Mouse (Mus musculus) hindbrain, embryonic 10.5 days (tissue): ENCODE results near the gene Ccz1. TPM values are rescaled to one million over a fixed set of nuclear protein-coding genes. Genes with fewer than 3 reads are reported as not detected.

Source experiments
- DNase-seq: peaks from one replicate; pipeline ENCODE4 v3.0.0-alpha.2; 2017; ENCODE audit warnings: low spot score
- H3K27ac ChIP-seq: fragments of 300-500 bp; sonication (generic); 2 replicates; pipeline ENCODE4 v1.5.1; 2016; ENCODE audit warnings: mild to moderate bottlenecking, moderate library complexity
- H3K27me3 ChIP-seq: fragments of 300-500 bp; sonication (generic); 2 replicates; pipeline ENCODE4 v1.6.1; 2016; ENCODE audit warnings: mild to moderate bottlenecking; ENCODE audit not compliant: poor library complexity, insufficient read depth, severe bottlenecking
- H3K36me3 ChIP-seq: fragments of 300-500 bp; sonication (generic); 2 replicates; pipeline ENCODE4 v1.6.1; 2016; ENCODE audit warnings: mild to moderate bottlenecking, moderate library complexity
- H3K4me1 ChIP-seq: fragments of 300-500 bp; sonication (generic); replicated peaks from 2 replicates; pipeline ENCODE4 v1.6.1; 2016; ENCODE audit warnings: mild to moderate bottlenecking
- H3K4me3 ChIP-seq: fragments of 300-500 bp; sonication (generic); 2 replicates; pipeline ENCODE4 v1.5.1; 2016; ENCODE audit warnings: mild to moderate bottlenecking, moderate library complexity
- H3K9me3 ChIP-seq: fragments of 300-500 bp; sonication (generic); 2 replicates; pipeline ENCODE4 v1.6.1; 2016; ENCODE audit warnings: mild to moderate bottlenecking, moderate library complexity
- WGBS: fragments of 180-500 bp; shearing (Covaris S2); methylation state at CpG from one replicate; pipeline ENCODE4 v1.1.7; 2016; 5-methylcytosine and 5-hydroxymethylcytosine counted together
- polyA plus RNA-seq: library from polyadenylated mRNA; unstranded; fragments of >200 nt; fragmentation: Nextera tagmentation; extraction: Ambion mirVana; gene quantifications from 2 replicates; pipeline ENCODE4 v1.2.1, GENCODE M21; 2016

Gene Ccz1
- polyA plus RNA-seq, 1 experiment from 2014 or later: 95.5 TPM

DNA sequence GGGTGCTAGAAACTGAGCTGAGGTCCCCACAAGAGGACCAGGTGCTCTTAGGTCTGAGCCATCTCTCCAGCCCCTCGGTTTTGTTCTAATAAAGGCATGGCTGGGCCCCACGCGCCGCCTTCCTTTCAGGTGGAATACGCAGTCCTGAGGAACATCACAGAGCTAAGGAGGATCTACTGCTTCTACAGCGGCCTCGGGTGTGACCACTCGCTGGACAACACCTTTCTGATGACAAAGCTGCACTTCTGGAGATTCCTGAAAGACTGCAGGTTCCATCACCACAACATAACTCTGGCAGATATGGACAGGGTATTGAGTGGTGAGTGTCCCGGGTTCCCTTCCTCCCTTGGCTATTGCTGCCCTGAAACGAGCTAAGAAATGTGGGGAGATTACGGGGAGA, 55.1 kb downstream of the Ccz1 start:
- no peak for DNase-seq
- H3K9me3 ChIP-seq: peaks cover 21% of the 10 kb centered on the region; the same call in 1 of the 2 replicates
- no peaks in the 10 kb centered on the region for H3K27me3 ChIP-seq
- H3K27ac ChIP-seq: no peak overlapping the region
- no peaks in the 10 kb centered on the region for H3K36me3 ChIP-seq
- WGBS: 90% methylated on average over 11 of the region's 11 CpGs
- no peaks in the 10 kb centered on the region for H3K4me1 ChIP-seq
- no peak overlapping the region for H3K4me3 ChIP-seq

DNA sequence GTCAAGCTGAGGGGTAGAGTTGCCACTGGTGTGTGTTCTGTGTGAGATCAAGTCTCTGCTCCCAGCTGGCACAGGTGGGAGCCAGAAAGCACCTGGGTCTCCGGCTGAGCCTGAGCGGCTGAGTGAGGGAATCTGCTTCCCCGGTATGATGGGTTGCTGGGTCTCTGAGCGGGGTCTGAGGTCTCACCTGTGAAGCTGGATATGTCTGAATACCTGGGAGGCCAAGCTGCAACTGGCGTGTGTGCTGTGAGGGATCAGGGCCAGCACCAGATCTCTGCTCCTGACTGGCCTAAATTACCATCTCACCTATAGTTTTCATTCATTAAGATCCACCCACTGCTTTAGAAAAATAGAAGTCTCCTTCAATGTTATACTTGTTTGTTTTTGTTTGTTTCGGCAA, 57.6 kb downstream of the Ccz1 start:
- Histone ChIP-seq H3K4me3 (no peak overlapping the region), H3K9me3 (peaks cover 21% of the 10 kb centered on the region; the same call in 1 of the 2 replicates), H3K36me3 (no peaks in the 10 kb centered on the region), H3K27me3 (no peaks in the 10 kb centered on the region), H3K27ac (no peak overlapping the region), H3K4me1 (no peaks in the 10 kb centered on the region)
- WGBS: 89% methylated on average over 6 of the region's 6 CpGs
- DNase-seq: no peak

DNA sequence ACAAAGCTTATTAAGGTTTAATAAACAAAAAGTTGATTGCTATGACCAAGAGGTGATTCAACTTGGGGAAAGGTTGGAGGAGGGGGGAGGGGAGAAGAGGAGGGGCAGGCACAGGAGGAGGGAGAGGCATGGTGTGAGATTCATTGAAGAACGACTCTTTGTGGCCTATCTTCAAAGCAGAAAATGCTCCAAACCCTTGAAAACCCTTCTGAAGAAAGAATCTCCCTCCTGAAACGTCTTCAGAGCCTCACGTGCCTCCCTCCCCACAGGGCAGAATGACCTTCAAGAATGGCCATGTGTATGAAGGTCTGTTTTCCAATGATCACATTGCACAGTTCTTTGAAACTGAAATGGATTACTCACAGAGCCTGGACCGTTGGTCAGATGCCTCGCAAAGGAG, 64.7 kb downstream of the Ccz1 start:
- no peak for DNase-seq
- Histone ChIP-seq H3K4me1 (no peaks in the 10 kb centered on the region), H3K4me3 (no peak overlapping the region), H3K27ac (no peak overlapping the region), H3K27me3 (no peaks in the 10 kb centered on the region), H3K9me3 (no peaks in the 10 kb centered on the region), H3K36me3 (no peaks in the 10 kb centered on the region)
- WGBS: 43% methylated on average over 5 of the region's 5 CpGs

DNA sequence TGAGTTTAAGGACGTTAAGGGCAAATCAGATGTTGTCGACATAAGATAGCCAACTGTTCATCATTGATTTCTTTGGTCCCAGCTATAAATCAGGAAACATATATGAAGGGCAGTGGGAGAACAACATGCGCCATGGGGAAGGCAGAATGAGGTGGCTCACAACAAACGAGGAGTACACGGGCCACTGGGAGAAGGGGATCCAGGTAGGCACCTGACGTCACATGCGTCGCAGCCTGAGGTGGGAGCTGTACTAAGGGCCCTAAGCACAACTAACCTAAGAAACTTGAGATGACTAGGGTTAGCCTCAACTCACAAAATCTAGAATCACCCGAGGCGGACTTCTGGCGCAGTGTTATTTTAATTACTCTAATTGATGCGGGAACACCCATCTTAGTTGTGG, 66.3 kb downstream of the Ccz1 start:
- Histone ChIP-seq H3K27me3 (no peaks in the 10 kb centered on the region), H3K4me1 (no peaks in the 10 kb centered on the region), H3K36me3 (no peaks in the 10 kb centered on the region), H3K9me3 (no peaks in the 10 kb centered on the region), H3K4me3 (no peak overlapping the region), H3K27ac (no peak overlapping the region)
- DNase-seq: no peak
- WGBS: 88% methylated on average over 12 of the region's 12 CpGs

DNA sequence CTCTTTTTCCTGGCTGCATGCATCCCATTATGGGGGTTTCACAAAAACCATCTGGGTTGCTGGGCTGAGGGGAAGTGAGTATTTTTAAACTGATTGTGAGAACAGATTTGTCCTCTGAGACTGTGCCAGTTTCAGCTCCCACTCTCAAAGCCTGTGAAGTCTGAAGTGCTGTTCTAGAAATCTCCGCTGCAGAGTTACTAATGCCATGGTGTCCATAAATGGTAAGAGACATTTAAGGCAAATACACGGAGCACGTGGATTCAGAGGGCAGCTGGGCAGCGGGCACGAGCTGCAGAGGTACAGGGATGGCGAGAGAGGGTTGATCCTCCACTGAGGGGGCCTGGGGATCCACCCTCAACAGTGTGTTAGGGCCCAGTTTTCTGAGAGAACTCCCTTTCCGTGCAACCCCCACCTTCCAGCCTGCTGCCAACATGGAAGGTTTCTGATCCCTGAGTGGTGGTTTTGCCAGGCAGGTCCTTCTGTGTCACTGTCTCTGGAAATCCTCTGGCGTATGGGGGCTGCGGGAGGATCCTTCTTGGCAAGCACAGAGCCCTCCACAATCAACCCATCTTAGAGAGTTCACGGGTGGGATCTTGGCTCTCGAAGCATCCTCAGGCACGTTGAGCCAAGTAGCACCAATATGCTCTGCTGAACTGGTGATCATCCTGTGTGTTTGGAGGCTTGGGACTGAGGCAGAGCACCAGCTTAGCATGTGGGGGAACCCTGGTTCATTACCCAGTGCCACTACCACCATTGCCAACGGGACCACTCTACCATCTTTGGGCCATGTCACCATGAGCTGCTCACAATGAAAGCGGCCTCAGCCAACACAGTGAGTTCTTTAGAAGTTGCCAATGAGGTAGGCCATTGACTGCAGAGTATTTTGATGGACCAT, 71.2 kb downstream of the Ccz1 start:
- Histone ChIP-seq H3K27me3 (no peaks in the 10 kb centered on the region), H3K36me3 (no peaks in the 10 kb centered on the region), H3K4me3 (no peak overlapping the region), H3K9me3 (0 out of 2 replicates have a peak, but pooled peaks cover 5% of the 10 kb centered on the region), H3K27ac (no peak overlapping the region), H3K4me1 (peaks cover 3% of the 10 kb centered on the region; the same call in 1 of the 2 replicates)
- 89% methylated on average over 14 of the region's 14 CpGs for WGBS
- no peak for DNase-seq

GRCm38 (mm10) chr5:143941588-143941987, 73.1 kb downstream of the Ccz1 start:
- H3K4me1 ChIP-seq: peaks cover 3% of the 10 kb centered on the region; the same call in 1 of the 2 replicates
- no peak for DNase-seq
- H3K36me3 ChIP-seq: no peaks in the 10 kb centered on the region
- H3K9me3 ChIP-seq: 0 out of 2 replicates have a peak, but pooled peaks cover 5% of the 10 kb centered on the region
- no peak overlapping the region for H3K27ac ChIP-seq
- H3K27me3 ChIP-seq: no peaks in the 10 kb centered on the region
- H3K4me3 ChIP-seq: no peak overlapping the region
- WGBS: 21% methylated on average over 10 of the region's 10 CpGs

Other genes starting within 250 kb of the Ccz1 start
- gene Eif2ak1, start 197.1 kb downstream of the Ccz1 start, polyA plus RNA-seq: 45.0 and 48.4 TPM in 2 replicates
- gene Ankrd61, start 117.2 kb downstream of the Ccz1 start, polyA plus RNA-seq: 0.32 and 0.37 TPM in 2 replicates
- 127 and 134 TPM in 2 replicates for gene Aimp2, start 105.0 kb downstream of the Ccz1 start, polyA plus RNA-seq
- 30.7 and 35.8 TPM in 2 replicates for gene Pms2, start 104.9 kb downstream of the Ccz1 start, polyA plus RNA-seq
- 0.56 and 0.77 TPM in 2 replicates for gene Gm42421, start 86.7 kb downstream of the Ccz1 start, polyA plus RNA-seq
- 1.1 and 1.3 TPM in 2 replicates for gene Rsph10b, start 81.8 kb downstream of the Ccz1 start, polyA plus RNA-seq
- gene Ocm, start 11.8 kb upstream of the Ccz1 start, polyA plus RNA-seq: not detected in 2 replicates
- 5.4 and 5.8 TPM in 2 replicates for gene Lmtk2, start 85.6 kb upstream of the Ccz1 start, polyA plus RNA-seq
- 0.09 and 0.45 TPM in 2 replicates for gene Bhlha15, start 175.4 kb upstream of the Ccz1 start, polyA plus RNA-seq
- gene Tecpr1, start 208.7 kb upstream of the Ccz1 start, polyA plus RNA-seq: 23.4 and 24.7 TPM in 2 replicates
- 115 and 157 TPM in 2 replicates for gene Bri3, start 229.6 kb upstream of the Ccz1 start, polyA plus RNA-seq